Mouse (Mus musculus) mature B cell (primary cell): ENCODE data around the gene Chid1.

Source experiments
- in situ Hi-C: fragments of 300-500 bp; cut with MboI; formaldehyde crosslinking; loops from 2 replicates; pipeline ENCODE4 v1.14.3; 2019

The Chid1 gene

DNA sequence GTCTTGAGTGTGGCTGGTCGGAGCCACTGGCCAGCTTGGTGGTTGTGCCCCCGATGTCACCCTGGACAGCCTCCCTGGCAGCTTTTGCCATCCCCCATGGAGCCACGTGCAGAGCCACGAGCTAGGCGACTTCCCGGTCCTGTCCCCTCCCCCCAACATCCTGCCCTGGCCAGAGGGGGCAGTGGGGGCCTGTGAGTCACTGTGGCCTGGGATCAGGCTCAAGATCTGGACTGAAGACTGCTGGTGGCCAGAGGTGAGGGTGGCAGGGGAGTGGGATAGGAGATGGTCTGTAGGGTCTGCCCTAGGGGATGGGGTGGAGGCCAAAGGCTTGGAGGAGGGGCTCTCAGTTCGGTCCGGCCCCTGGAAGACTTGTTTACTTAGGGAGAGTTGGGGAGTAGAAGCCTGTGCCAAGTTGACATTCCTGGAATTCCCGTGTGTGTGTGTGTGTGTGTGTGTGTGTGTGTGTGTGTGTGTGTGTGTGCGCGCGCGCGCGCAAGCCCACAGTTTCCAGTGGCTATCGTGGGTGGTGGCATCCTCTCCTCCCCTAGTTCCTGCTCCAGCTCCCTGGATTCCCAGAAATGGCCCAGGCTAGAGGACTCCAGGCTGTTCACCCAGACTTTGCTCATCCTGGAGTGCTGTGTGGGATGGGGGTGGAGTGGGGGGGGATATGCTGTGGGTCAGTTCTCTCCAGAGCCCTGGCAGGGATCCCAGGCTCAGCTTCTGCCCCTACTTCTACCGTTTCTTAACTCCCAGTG is 63.3 kb downstream of the Chid1 start:
- in situ Hi-C loops: loop anchor here (10.0 kb wide), 1 partner anchor 428 kb away; no protein-coding TSS in a partner anchor

- in situ Hi-C loops: loop anchor here (10.0 kb wide), 1 partner anchor 429 kb away; no protein-coding TSS in a partner anchor
Measured at GRCm38 (mm10) chr7:141475805-141476158, 63.9 kb downstream of the Chid1 start.

DNA sequence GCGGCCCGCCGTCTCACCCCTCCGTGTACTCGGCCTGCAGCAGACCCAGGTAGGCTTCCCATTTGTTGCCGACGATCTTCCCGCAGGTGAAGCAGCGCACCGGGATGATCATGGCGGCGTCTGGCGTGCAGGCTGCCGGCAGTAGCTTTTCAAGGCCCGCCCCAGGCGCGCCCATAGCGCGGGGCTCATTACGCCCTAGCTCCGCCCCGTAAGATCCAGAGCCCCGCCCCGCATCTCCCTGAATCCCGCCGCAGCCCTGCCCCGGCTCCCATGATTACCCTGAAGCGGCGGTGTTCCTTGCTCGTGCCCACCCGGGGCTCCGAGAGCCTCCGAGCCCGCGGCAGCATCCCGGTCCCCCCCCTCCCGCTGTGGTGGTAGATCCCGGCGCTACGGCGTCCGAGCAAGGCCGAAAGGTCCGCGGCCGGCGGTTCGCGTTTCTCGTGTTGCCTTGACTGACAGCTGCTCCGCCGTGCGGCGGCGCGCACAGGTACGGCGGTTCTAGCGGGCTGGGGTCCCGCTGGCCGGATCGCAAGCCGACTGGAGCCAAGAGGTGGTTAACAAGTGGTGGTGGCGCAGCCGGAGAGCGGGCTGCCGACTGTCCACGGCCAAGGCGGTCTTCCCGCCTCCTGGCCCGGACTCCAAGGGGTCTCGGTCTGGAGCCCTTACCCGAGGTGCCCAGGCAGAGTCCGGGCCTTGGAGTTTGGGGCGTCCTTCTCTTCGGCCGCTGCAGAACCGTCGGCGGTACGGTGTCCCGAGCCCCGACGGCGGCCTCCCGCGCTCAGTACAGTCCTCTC is 64.4 kb downstream of the Chid1 start, which contains the start of the genes Polr2l and Tspan4:
Polr2l (minus strand) TSS at position 122 of the 794 bp plus-strand sequence.
Tspan4 (plus strand) TSS at position 230 of the 794 bp plus-strand sequence.
- in situ Hi-C loops: loop anchor here (10.0 kb wide), 1 partner anchor 430 kb away; no protein-coding TSS in a partner anchor

DNA sequence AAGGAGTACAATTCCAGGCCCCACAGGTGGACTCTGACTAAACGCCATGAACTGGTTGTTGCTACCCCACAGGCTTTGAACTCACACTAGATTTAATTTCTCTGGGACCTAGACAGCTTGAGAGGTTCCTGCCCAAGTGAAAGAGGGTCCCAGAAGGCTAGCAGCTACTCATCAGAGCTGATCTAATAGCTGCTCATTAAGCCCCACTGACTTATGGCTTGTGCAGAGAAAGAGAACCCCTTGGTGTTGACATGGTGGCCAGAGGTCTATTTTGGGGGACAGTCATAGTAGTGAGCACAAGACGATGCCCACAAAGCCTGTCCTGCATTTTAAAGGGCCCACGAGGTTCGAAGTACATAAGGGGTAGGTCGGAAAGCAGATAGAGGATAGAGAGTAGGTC is 65.5 kb downstream of the Chid1 start:
- in situ Hi-C loops: loop anchor here (10.0 kb wide), 1 partner anchor 431 kb away; no protein-coding TSS in a partner anchor

GRCm38 (mm10) chr7:141472763-141473162 is 66.9 kb downstream of the Chid1 start:
- in situ Hi-C loops: loop anchor here (10.0 kb wide), 1 partner anchor 432 kb away; no protein-coding TSS in a partner anchor

DNA sequence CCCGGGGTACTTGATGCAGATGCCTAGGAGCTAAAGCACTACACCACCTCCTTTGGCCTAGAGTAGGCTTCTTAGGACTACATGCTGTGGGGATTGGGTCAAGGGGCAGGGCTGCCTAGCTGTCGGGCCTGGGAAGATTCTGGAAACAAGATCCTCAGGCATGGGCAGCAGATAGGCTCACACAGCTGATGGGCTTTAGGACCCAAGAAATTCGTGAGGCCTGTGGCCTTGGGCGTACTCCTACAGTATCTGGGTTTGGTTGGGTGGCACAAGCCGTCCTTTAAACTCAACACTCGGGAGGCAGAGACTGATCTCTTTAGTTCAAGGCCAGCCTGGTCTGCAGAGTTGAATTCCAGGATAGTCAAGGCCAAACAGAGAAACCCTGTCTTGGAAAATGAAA is 67.4 kb downstream of the Chid1 start:
- in situ Hi-C loops: loop anchor here (10.0 kb wide), 1 partner anchor 433 kb away; no protein-coding TSS in a partner anchor

DNA sequence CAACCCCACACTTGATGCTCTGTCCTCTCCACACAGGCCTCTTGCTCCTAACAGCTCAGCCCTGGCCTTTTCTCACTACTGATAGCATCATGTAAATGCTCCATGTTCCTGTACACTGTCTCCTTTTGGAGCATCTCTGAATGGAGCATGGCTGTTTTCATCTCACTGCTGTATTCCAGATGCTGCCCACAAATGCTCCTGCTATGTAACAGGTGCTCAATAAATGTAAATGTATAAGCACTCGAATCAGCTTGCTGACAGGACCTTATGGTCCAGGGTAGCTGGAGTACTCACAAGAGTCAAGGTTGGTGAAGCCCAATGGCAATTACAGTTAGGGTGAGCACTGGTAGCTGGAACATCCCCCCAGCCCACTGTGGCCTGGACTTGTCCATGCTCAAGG is 68.4 kb downstream of the Chid1 start:
- in situ Hi-C loops: loop anchor here (10.0 kb wide), 1 partner anchor 434 kb away; no protein-coding TSS in a partner anchor

DNA sequence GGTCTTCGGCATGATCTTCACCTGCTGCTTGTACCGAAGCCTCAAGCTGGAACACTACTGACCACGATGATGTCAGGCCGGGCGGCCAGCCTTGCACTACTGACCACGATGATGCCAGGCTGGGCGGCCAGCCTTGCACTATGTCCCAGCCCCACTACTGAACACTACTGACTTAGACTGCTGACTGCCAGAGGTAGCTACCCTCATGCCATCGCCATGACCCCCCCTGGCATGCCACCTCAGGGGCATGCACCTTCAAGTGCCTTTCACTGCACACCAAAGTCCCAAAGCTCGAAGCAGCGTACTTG is 69.1 kb downstream of the Chid1 start:
- in situ Hi-C loops: loop anchor here (10.0 kb wide), 1 partner anchor 434 kb away; no protein-coding TSS in a partner anchor

- in situ Hi-C loops: loop anchor here (10.0 kb wide), 1 partner anchor 435 kb away; no protein-coding TSS in a partner anchor
Measured at GRCm38 (mm10) chr7:141469901-141470636, 69.6 kb downstream of the Chid1 start.

DNA sequence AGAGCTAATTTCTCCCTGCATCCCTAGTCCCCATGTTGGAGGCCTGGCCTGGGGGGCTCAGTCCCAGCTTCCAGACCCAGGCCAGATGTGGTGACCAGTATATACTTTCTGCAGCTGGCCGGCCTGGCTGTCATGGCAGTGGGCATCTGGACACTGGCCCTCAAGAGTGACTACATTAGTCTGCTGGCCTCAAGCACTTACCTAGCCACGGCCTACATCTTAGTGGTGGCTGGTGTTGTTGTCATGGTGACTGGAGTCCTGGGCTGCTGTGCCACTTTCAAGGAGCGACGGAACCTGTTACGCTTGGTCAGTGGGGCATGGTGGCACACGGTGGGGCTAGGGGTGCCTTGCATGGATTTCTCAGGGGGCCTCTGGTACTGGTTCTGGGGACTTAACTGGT is 70.3 kb downstream of the Chid1 start:
- in situ Hi-C loops: no loop called here

DNA sequence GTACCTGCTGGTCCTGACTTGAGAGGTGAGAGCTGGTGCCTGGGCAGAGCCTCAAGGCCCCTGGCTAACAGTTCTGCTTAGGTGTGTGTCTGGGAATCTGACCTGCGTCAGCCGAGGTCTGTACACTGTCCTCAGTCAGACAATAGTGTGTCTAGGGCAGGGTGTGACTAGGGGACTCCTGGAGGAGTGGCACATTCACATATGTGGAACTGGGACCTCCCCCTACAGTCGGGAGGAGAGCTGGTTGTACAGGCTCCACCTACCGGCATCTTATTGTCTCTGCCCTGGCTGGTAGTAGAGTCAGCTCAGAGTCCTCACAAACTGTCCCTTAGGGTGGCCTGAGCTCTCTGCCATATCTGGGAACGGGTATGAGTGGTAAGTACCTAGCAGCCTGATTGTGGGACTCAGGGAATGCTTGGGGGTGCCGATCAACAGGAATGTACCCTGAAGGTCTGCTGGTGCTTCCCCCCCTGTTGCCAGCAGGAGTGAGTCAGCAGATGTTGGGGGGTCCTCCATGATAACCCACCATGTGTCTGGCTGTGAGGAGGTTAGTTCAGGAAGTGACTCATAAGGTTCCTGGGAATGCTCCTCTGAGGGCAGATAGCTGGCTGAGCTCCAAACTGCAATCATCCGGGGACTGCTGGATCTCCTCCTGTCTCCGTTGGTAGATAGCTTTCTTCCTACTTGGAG is 71.0 kb downstream of the Chid1 start:
- in situ Hi-C loops: no loop called here

GRCm38 (mm10) chr7:141468164-141468521 is 71.5 kb downstream of the Chid1 start:
- in situ Hi-C loops: no loop called here

GRCm38 (mm10) chr7:141467230-141468030 is 72.2 kb downstream of the Chid1 start, which contains the start of gene Cd151:
Gene Cd151, plus strand, starts transcription at chr7:141467392.
- in situ Hi-C loops: no loop called here

DNA sequence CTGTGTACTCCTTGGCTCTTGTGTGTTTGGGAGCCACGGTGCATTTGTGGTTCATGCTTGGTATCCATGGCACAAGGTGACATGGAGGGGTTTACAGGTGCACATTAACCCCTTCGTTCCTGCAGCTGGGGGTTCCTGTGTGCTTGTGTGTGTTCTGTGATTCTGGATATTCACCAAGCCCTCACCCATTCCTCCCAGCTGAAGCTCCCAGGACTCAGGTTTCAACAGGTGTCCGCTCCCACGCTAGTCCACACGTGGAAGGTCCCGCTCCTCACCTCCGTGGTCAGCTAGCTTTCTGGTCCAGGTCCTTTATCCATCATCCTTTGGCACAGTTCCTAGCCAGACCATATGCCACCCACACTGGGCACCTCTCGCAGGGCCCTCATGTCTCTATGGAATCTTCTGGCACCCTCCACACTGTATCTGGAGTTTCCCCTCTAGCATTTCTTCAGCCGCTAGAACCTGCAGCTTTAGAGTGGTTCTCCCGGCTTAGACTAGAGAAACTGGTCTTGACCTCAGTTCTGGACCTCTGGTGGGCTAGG is 73.0 kb downstream of the Chid1 start:
- in situ Hi-C loops: no loop called here

- in situ Hi-C loops: no loop called here
Measured at GRCm38 (mm10) chr7:141466045-141466394, 73.6 kb downstream of the Chid1 start.

- in situ Hi-C loops: no loop called here
Measured at GRCm38 (mm10) chr7:141465388-141466044, 74.1 kb downstream of the Chid1 start.

- in situ Hi-C loops: no loop called here
Measured at GRCm38 (mm10) chr7:141464603-141465201, 75.0 kb downstream of the Chid1 start.

- in situ Hi-C loops: no loop called here
Measured at GRCm38 (mm10) chr7:141463824-141464602, 75.6 kb downstream of the Chid1 start.
